Mouse (Mus musculus): ENCODE results near the gene Aasdhppt.

Gene Aasdhppt

DNA sequence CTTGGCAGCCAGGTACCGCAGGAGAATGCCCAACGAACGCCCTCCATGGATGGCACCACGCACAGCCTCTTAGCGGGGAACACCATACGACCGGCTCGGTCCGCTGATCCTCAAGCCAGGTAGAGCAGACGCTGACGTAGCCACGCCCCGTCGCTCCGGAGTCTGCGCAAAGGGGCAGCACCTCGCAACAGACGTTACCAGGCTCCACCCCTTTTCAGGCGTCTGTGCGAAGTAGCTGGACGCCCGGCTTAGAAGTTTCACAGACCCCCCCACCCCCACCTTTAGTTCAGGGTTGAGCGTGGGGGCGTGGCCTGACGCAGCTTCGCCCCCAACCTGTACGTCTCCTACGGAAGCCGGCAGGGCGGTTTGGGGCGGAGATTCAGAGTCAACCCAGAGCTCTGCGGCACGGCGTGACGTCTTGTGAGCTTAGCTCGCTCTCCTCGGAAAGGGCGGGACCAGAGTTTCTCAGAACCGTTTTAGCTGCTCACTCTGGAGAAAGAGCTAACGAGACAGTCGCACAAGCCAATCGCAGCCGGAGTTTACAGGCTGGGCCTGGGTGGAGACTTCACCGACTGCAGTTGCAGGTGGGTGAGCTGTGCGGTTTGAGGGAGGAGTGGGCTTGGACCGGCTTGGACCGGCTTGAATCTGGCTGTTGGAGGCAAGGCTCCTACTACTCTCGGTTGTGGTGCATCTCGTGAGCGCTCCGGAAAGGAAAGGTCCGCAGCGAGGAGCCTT lies at the start of gene Aasdhppt, which contains the start of gene Kbtbd3:
TSS of gene Aasdhppt (minus strand) at position 121 of the 735 bp plus-strand sequence.
TSS of gene Kbtbd3 (plus strand) at position 483 of the 735 bp plus-strand sequence.
- peak; percentile 100 for DNase-seq (ENCODE audit: low read depth, low spot score)

GRCm38 (mm10) chr9:4353163-4353562 lies 43.9 kb upstream of the Aasdhppt start:
- no peak for DNase-seq (ENCODE audit: low read depth, low spot score)

- DNase-seq (ENCODE audit: low read depth, low spot score), result no peak
These were observed 9.9 kb upstream of the Aasdhppt start for GRCm38 (mm10) chr9:4318939-4319721.

GRCm38 (mm10) chr9:4315746-4316145 lies 6.5 kb upstream of the Aasdhppt start:
- no peak for DNase-seq (ENCODE audit: low read depth, low spot score)

GRCm38 (mm10) chr9:4313946-4314345 lies 4.7 kb upstream of the Aasdhppt start:
- DNase-seq (ENCODE audit: low read depth, low spot score), result no peak

DNA sequence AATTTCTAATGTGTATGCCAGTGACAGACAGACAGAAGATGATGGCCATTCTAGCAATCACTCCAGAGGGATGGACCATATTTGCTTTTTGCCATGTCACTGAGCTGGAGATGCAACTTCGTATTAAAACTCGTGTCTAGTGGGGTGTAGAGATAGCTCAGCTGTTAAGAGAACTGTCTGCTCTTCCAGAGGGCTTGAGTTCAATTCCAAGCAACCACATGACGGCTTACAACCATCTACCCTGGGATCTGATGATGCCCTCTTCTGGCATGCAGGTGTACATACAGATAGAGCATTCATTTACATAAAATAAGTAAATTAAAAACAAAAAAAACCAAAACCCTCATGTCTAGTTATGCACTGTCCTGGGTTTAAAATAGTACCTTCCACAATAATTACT lies 1.9 kb upstream of the Aasdhppt start:
- no peak for DNase-seq (ENCODE audit: low read depth, low spot score)

GRCm38 (mm10) chr9:4310706-4311105 lies 1.4 kb upstream of the Aasdhppt start:
- no peak for DNase-seq (ENCODE audit: low read depth, low spot score)

DNA sequence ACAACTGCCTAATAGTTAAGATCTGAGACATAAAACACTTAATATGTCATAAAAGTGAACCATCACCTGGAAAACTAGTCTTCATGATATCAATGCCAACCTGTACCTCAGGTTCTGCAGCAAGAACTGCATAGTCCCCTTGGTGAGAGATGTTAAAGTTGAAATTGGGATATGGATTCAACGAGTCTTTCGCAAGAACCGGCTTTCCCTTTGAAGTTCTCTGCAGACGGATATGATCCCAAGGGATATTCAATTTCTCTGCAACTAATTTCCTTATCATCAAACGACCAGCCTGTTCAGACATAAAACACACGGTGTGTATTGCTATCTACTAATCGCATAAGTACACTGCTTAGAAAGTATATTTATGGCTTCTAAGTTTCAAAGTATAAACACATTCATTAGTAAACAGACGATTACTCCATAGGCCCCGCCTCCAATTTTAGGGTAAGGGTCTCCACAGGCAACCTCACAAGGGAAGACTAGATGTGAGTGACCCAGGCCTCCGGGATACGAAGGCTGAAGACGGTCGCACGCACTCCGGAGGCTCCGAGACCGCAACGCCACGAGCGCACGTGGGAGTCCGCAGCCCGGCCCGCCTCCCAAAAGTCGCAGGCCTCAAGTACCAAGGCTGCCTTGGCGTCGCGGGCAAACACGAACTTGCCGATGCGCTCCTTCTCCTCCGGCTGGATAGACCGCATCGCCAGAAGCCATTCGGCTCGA lies 482 bp downstream of the Aasdhppt start:
- DNase-seq (ENCODE audit: low read depth, low spot score), result no peak

DNA sequence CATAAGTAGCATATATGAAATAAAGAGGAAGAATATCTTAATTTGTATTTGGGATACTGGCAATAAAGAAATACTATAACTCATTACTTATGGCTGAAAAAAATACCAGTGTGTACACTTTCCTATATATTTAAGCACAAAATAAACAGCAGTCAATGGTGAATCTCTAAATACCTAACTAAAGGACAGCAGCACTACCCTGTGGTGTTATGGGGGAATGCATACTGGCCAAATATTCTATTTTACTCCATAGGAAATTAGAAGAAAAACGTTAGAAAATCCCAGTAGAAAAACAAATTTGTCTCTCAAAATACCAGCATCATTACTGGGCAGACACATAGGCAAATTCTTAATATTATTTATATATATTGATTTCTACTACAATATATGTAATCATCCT lies 4.4 kb downstream of the Aasdhppt start:
- no peak for DNase-seq (ENCODE audit: low read depth, low spot score)

- no peak for DNase-seq (ENCODE audit: low read depth, low spot score)
These were observed 8.8 kb downstream of the Aasdhppt start for GRCm38 (mm10) chr9:4300466-4300865.

DNA sequence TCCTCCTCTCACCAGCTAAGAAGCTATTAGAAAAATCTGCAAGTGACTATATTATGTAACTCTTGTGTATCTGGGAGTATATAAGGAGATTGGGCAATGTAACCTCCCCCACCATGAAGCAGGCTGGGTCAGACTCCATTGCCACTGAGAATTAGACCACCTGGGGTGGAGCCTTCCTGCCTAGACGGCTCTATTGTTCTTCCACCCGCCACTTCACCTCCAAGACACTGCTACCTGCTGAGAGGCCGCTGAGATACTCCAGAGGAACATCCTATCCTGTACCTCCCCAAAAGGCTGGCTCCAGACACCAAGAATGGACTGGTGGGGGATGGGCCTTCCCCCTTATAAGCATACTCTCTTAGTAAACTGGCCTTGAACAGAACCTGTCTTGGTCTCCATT lies 25.4 kb downstream of the Aasdhppt start:
- no peak for DNase-seq (ENCODE audit: low read depth, low spot score)

DNA sequence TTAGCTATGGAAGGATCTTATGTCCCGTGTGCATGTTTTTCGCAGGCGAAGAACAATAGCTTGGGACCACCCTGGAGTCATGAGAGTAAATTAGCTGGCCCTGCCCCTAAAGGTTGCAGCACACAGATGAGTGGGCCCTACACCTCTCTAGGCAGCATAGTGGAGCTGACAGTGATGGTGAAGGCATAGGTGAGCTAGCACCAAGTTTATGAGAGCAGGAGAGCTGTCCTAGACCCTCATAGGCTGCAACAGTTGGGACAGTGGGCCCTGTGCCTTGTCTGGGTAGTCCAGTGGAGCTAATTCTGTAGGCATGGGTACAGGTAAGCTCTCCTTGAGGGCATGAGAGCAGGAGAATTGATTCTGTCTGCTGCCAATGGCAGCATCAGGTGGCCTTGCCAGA lies 42.4 kb downstream of the Aasdhppt start:
- no peak for DNase-seq (ENCODE audit: low read depth, low spot score)

DNA sequence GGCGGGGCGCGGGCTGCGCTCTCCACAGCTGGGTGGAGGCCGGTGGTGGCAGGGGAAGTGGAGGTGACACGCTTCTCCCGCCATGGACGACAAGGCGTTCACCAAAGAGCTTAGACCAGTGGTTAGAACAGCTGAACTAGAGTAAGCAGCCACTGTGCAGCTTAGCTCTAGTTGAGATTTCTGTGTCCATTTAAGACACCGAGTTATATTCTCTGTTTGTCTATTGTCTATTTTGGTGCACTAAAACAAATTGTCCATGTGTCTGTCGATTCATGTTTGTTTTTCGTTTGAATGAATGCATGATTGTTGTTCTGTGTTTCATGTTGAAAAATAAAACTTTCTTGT lies 48.6 kb downstream of the Aasdhppt start:
- DNase-seq (ENCODE audit: low read depth, low spot score), result no peak

DNA sequence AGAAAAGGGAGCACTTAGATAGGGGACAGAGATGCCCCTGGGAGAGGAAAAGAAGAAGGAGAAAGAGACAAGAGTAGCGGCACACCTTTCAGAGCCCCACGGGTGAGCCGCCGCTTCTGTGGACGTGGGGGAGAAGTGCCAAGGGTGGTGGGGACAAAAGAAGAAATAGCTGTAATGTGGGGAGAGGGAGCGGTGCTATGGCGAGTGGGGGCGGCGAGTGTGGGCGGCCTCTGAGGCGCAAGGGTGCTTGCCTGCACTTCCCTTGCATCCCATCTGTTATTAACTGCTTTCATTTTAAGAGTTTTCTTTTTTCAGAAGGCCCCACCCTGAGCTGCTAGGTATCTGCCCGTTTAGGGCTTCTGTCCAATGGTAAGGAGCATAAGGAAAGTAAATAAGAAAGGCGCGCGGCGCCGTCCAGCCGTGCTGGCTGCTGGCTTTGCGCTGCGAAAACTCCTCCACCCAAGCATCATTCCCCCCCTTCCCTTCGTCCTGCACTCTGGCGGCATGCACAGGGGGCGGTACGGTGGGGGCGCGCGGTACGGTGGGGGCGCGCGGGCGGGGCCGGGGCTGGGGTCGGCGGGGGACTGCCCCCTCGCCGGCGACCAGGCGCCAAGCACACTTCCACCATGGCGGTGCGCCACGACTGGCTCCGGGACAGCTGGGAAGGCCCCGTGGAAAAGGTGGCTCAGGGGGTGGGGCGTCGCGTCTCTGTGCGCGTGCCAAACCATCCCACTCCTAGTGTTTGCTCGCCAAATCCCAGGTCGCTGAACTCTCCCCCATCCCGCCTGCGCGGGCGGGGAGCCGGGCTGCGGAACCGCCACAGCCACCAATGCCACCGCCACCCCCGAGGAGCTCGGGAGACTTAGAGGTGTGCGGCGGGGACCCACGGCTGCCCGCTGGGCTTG lies 49.2 kb downstream of the Aasdhppt start:
- DNase-seq (ENCODE audit: low read depth, low spot score), result no peak

DNA sequence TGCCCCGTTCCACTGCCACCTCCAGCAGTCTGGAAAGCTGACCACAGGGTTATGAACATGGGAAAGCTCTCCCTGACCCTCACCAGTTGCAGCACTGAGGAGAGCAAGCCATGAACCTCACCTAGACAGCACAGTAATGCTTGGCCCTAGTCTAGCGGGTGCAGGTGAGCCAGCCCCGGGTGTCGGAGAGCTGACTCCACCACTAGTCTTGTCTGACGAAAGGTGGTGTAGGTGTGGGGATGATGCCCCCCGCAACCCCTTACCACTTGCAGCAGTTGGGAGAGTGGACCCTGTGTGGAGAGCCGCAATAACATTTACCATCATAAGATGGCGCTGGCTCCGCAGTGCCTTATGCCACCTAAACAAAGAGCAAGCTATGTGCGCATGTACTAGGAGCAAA lies 50.2 kb downstream of the Aasdhppt start:
- no peak for DNase-seq (ENCODE audit: low read depth, low spot score)

All from telencephalon, adult 2 months (tissue).